Mouse (Mus musculus) hindbrain, embryonic 13.5 days (tissue): ENCODE measurements around the gene Pdia5. TPM values are rescaled to one million over a fixed set of nuclear protein-coding genes. Genes with fewer than 3 reads are reported as not detected.
A peak's percentile ranks its signal among the peaks of the same experiment; 100 is the strongest.

Experiments
- ATAC-seq: fragments of 200-750 bp; cut with Nextera tagmentation; 2 replicates; pipeline ENCODE4 v1.8.0; 2017; ENCODE audit warnings: moderate TSS enrichment; ENCODE audit not compliant: low FRiP score
- H3K27ac ChIP-seq: fragments of 300-500 bp; sonication (generic); 2 replicates; pipeline ENCODE4 v1.5.1; 2015; ENCODE audit warnings: inconsistent platforms, mild to moderate bottlenecking, moderate library complexity
- H3K27me3 ChIP-seq: fragments of 300-500 bp; sonication (generic); 2 replicates; pipeline ENCODE4 v1.6.1; 2015; ENCODE audit warnings: mild to moderate bottlenecking, inconsistent platforms
- H3K36me3 ChIP-seq: fragments of 300-500 bp; sonication (generic); 2 replicates; pipeline ENCODE4 v1.6.1; 2015; ENCODE audit warnings: mild to moderate bottlenecking, inconsistent platforms
- H3K4me1 ChIP-seq: fragments of 300-500 bp; sonication (generic); replicated peaks from 2 replicates; pipeline ENCODE4 v1.6.1; 2015; ENCODE audit warnings: inconsistent platforms
- H3K4me2 ChIP-seq: fragments of 300-500 bp; sonication (generic); 2 replicates; pipeline ENCODE4 v1.6.1; 2015; ENCODE audit warnings: inconsistent platforms, mild to moderate bottlenecking, moderate library complexity
- H3K4me3 ChIP-seq: fragments of 300-500 bp; sonication (generic); 2 replicates; pipeline ENCODE4 v1.5.1; 2015; ENCODE audit warnings: mild to moderate bottlenecking, inconsistent platforms
- H3K9ac ChIP-seq: fragments of 300-500 bp; sonication (generic); 2 replicates; pipeline ENCODE4 v1.6.1; 2015; ENCODE audit warnings: mild to moderate bottlenecking, inconsistent platforms
- H3K9me3 ChIP-seq: fragments of 300-500 bp; sonication (generic); 2 replicates; pipeline ENCODE4 v1.6.1; 2016; ENCODE audit warnings: inconsistent platforms
- WGBS: fragments of 180-500 bp; shearing (Covaris S2); methylation state at CpG from one replicate; pipeline ENCODE4 v1.1.7; 2015; 5-methylcytosine and 5-hydroxymethylcytosine counted together
- microRNA-seq: library from miRNA; unstranded; fragments of <30 nt; microRNA quantifications from one replicate; pipeline ENCODE4, GENCODE M21; 2016
- polyA plus RNA-seq: library from polyadenylated mRNA; unstranded; fragments of >200 nt; fragmentation: Nextera tagmentation; extraction: Ambion mirVana; gene quantifications from 2 replicates; pipeline ENCODE4 v1.2.1, GENCODE M21; 2015

Gene Pdia5
- polyA plus RNA-seq, 1 experiment from 2014 or later = 17.1 TPM

DNA sequence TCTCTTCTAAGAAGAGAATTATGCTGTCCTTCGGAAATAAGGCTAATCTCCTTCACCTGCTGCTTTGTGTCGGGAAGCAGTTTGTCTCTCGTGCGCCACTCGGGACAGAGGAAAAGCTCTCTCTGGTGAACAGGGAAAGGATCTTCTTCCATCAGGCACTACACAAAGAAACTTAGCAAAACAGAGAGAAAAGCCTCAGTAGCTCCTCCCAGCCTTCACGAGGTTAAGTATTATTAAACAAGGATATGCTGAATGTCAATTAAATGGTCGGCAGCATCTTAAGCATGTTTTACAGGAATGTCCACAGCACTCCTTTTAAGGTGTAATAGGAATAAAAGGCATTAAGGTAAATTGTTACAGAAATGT, 126.6 kb downstream of the Pdia5 start:
- no peak; the same call in 1 of the 2 replicates for ATAC-seq
- no peaks in the 10 kb centered on the region for H3K9me3 ChIP-seq
- peak overlapping the region; percentile 70 for H3K4me3 ChIP-seq
- under 1% methylated on average over 7 of the region's 7 CpGs for WGBS
- H3K4me2 ChIP-seq = peak overlapping the region; percentile 92
- peaks cover 9% of the 10 kb centered on the region; the same call in 1 of the 2 replicates for H3K36me3 ChIP-seq
- H3K4me1 ChIP-seq = peaks cover 17% of the 10 kb centered on the region
- no peaks in the 10 kb centered on the region for H3K27me3 ChIP-seq
- H3K27ac ChIP-seq = peak overlapping the region; percentile 89
- peak overlapping the region; percentile 68 for H3K9ac ChIP-seq

DNA sequence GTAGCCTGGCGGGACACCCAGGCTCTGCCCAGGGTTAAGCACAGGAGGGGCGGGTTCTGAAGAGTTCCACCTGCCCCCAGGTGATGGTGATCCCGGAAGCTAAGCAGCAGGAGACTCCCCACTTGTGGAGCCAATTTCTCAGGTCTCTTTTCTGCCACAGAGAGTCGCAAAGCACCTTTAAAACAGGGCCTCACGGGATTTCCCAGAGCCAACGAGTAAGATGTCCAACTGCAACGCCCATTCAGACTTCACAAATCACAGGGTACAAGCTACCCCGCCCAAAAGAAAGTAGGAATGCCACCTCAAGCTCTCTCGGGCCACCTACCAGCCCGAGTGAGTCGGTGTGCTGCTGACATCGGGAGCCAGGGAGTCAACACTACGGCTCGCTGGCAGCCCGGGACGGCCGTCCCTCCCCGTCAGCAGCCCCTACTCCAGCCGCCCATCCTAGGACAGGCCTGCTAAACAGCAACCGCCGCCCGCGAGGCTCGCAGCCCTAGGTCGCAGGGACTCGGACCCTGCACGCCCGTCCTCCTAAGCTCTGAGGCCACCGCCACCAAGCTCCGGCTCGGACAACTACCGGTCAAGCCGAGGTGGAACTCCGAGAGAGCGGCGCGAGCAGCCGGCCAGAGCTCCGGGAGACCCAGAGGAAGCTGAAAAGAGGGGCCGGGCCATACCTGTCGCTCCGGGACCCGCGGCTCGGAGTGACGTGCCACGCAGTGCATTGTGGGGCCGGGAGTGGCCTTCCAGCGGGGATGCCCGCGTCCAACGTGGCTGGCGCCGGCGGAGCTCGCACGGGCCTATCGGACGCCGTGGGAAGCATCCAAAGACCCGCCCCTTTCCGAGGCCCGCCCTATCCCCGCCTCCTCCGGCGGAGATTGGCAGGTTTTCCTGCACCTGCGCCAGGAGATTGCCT, 127.3 kb downstream of the Pdia5 start, which contains the start of gene Sec22a:
Sec22a (minus strand) TSS at position 769 of the 913 bp plus-strand sequence.
- peak within 1 kb of the TSS; percentile 70 for H3K4me3 ChIP-seq
- H3K27me3 ChIP-seq = no peaks in the 10 kb centered on the region
- H3K9ac ChIP-seq = peak within 1 kb of the TSS; percentile 91
- H3K4me1 ChIP-seq = peaks cover 17% of the 10 kb centered on the region
- peak within 1 kb of the TSS; percentile 92 for H3K4me2 ChIP-seq
- peak; percentile 100 for ATAC-seq
- H3K36me3 ChIP-seq = peaks cover 9% of the 10 kb centered on the region; the same call in 1 of the 2 replicates
- under 1% methylated on average over 67 of the region's 67 CpGs for WGBS
- no peaks in the 10 kb centered on the region for H3K9me3 ChIP-seq
- peak within 1 kb of the TSS; percentile 89 for H3K27ac ChIP-seq

DNA sequence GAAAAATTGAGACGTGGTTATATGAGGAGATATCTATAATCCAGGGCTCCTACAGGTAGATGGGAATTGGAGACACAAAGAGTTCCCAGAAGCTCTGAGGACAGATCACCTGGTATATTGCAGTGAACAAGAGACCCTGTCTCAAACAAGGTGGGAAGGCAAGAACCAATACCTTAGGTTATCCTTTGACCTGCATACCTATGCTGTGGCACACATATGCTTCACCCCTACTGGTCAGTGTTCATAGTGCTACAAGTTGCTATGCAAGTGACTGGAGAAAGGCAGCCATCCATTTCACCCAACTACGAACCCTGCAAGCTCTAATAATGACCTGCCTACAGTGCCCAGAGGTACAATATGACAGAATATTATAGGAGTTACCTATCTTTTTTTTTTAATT, 128.5 kb downstream of the Pdia5 start:
- Histone ChIP-seq H3K4me3 (no peak overlapping the region), H3K9me3 (no peaks in the 10 kb centered on the region), H3K27me3 (no peaks in the 10 kb centered on the region), H3K4me2 (no peak overlapping the region), H3K36me3 (peaks cover 9% of the 10 kb centered on the region; the same call in 1 of the 2 replicates), H3K4me1 (peaks cover 17% of the 10 kb centered on the region), H3K9ac (no peak overlapping the region), H3K27ac (no peak overlapping the region)
- ATAC-seq = no peak
- WGBS = 96% methylated on average over 2 of the region's 2 CpGs

DNA sequence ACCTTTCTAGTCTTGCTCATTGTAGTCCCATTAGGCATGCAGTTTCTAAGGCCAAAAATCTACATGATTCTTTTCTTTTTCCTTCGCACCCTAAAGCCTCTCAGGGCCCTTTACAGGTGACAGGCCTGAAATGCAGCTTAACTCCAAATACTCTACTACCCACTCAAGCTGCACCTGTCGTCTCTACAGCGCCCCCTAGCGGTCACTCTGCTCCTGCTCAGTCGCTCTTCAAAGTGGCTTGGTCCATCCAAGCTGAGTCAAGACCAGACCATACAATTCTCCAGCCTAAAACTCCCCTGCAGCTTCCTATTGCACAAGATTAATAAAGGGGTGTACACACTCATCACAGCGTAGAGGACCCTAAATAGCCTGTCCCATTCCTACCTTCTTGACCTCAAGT, 130.1 kb downstream of the Pdia5 start:
- Histone ChIP-seq H3K9me3 (no peaks in the 10 kb centered on the region), H3K27me3 (no peaks in the 10 kb centered on the region), H3K4me2 (no peak overlapping the region), H3K27ac (no peak overlapping the region), H3K4me1 (peaks cover 17% of the 10 kb centered on the region), H3K36me3 (peaks cover 9% of the 10 kb centered on the region; the same call in 1 of the 2 replicates), H3K9ac (no peak overlapping the region), H3K4me3 (no peak overlapping the region)
- WGBS = 29% methylated on average over 6 of the region's 6 CpGs
- ATAC-seq = no peak

DNA sequence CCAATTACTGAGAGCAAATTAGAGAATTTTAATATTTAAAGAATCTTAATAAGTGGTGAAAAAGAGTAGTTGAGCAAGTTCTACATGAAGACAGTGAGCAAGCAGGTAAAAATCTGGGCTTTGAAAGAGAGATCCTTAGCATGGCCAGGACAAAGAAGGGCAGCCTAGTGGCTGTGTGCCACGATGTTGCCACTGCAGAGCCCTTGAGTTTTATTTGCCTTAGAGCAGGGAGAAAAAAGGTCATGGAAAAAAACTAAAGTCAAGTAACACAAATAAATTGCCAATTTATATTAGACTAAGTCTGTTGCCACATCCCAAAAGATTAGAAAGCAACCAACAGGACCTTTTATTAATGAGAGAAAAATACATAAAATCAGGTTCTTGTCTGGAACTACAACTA, 133.2 kb downstream of the Pdia5 start:
- 90% methylated on average over 1 of the region's 1 CpGs for WGBS
- H3K4me1 ChIP-seq = peaks cover 5% of the 10 kb centered on the region; the same call in 1 of the 2 replicates
- H3K36me3 ChIP-seq = peaks cover 14% of the 10 kb centered on the region; the same call in 1 of the 2 replicates
- no peak overlapping the region for H3K27ac ChIP-seq
- ATAC-seq = no peak
- H3K9ac ChIP-seq = no peak overlapping the region
- no peak overlapping the region for H3K4me3 ChIP-seq
- no peak overlapping the region for H3K4me2 ChIP-seq
- no peaks in the 10 kb centered on the region for H3K9me3 ChIP-seq
- no peaks in the 10 kb centered on the region for H3K27me3 ChIP-seq

Small RNA genes within 50 kb of the gene (microRNA-seq; reads per million reads assigned to microRNA genes)
- gene Gm25548 = not detected

Other genes with a start within 250 kb of the Pdia5 start
- 43.6 and 44.3 TPM in 2 replicates for gene Sec22a, start 127.0 kb downstream of the Pdia5 start, polyA plus RNA-seq
- gene Sema5b, start 50.3 kb upstream of the Pdia5 start, polyA plus RNA-seq = 26.2 and 29.3 TPM in 2 replicates